Mouse (Mus musculus): ENCODE results near the gene Chpf2.
"Not testable (repeated sequence)": the region's sequence is repeated elsewhere in the genome, so short reads cannot be mapped to it uniquely, and the experiment has no call there.

Gene Chpf2

GRCm38 (mm10) chr5:24586547-24587199 is at the start of gene Chpf2:
Gene Chpf2, plus strand, starts transcription at chr5:24586741.
- in situ Hi-C loops (cut with MboI; ENCODE audit: low sequenced_read_pairs): no loop called here

- in situ Hi-C loops (cut with MboI; ENCODE audit: low sequenced_read_pairs): no loop called here
Measured at GRCm38 (mm10) chr5:24537618-24538017, 48.9 kb upstream of the Chpf2 start.

- in situ Hi-C loops (cut with MboI; ENCODE audit: low sequenced_read_pairs): no loop called here
Measured at GRCm38 (mm10) chr5:24539571-24540296, 46.8 kb upstream of the Chpf2 start.

- in situ Hi-C loops (cut with MboI; ENCODE audit: low sequenced_read_pairs): no loop called here
Measured at GRCm38 (mm10) chr5:24540387-24541143, 46.0 kb upstream of the Chpf2 start, which contains the start of gene Asb10. Gene Asb10, minus strand, starts transcription at chr5:24540978.

GRCm38 (mm10) chr5:24541144-24541569 is 45.4 kb upstream of the Chpf2 start:
- in situ Hi-C loops (cut with MboI; ENCODE audit: low sequenced_read_pairs): no loop called here

- in situ Hi-C loops (cut with MboI; ENCODE audit: low sequenced_read_pairs): no loop called here
Measured at GRCm38 (mm10) chr5:24542643-24543042, 43.9 kb upstream of the Chpf2 start.

GRCm38 (mm10) chr5:24550598-24551316 is 35.8 kb upstream of the Chpf2 start:
- in situ Hi-C loops (cut with MboI; ENCODE audit: low sequenced_read_pairs): no loop called here

- in situ Hi-C loops (cut with MboI; ENCODE audit: low sequenced_read_pairs): no loop called here
Measured at GRCm38 (mm10) chr5:24551317-24551688, 35.2 kb upstream of the Chpf2 start.

GRCm38 (mm10) chr5:24553621-24554244 is 32.8 kb upstream of the Chpf2 start:
- in situ Hi-C loops (cut with MboI; ENCODE audit: low sequenced_read_pairs): no loop called here

GRCm38 (mm10) chr5:24555335-24555734 is 31.2 kb upstream of the Chpf2 start:
- in situ Hi-C loops (cut with MboI; ENCODE audit: low sequenced_read_pairs): not testable (repeated sequence)

GRCm38 (mm10) chr5:24556709-24557108 is 29.8 kb upstream of the Chpf2 start, which contains the start of gene 4931409K22Rik:
Gene 4931409K22Rik, minus strand, starts transcription at chr5:24556809.
- in situ Hi-C loops (cut with MboI; ENCODE audit: low sequenced_read_pairs): no loop called here

GRCm38 (mm10) chr5:24575948-24576347 is 10.6 kb upstream of the Chpf2 start:
- in situ Hi-C loops (cut with MboI; ENCODE audit: low sequenced_read_pairs): no loop called here

GRCm38 (mm10) chr5:24576801-24577182 is 9.7 kb upstream of the Chpf2 start:
- in situ Hi-C loops (cut with MboI; ENCODE audit: low sequenced_read_pairs): no loop called here

GRCm38 (mm10) chr5:24577183-24577929 is 9.2 kb upstream of the Chpf2 start, which contains the start of gene Abcf2:
Gene Abcf2, minus strand, starts transcription at chr5:24577467.
- in situ Hi-C loops (cut with MboI; ENCODE audit: low sequenced_read_pairs): no loop called here

GRCm38 (mm10) chr5:24578109-24578963 is 8.2 kb upstream of the Chpf2 start:
- in situ Hi-C loops (cut with MboI; ENCODE audit: low sequenced_read_pairs): no loop called here

GRCm38 (mm10) chr5:24586106-24586505 is 435 bp upstream of the Chpf2 start:
- in situ Hi-C loops (cut with MboI; ENCODE audit: low sequenced_read_pairs): no loop called here

- in situ Hi-C loops (cut with MboI; ENCODE audit: low sequenced_read_pairs): no loop called here
Measured at GRCm38 (mm10) chr5:24587200-24587577, 648 bp downstream of the Chpf2 start.

GRCm38 (mm10) chr5:24589511-24590500 is 3.3 kb downstream of the Chpf2 start:
- in situ Hi-C loops (cut with MboI; ENCODE audit: low sequenced_read_pairs): no loop called here

All from CH12F3 (cell line).